Mouse (Mus musculus) hindbrain, embryonic 11.5 days (tissue): ENCODE results near the gene Nos2. TPM values are rescaled to one million over a fixed set of nuclear protein-coding genes. Genes with fewer than 3 reads are reported as not detected.
A peak's percentile ranks its signal among the peaks of the same experiment; 100 is the strongest.

Experiments used
- ATAC-seq: fragments of 200-750 bp; cut with Nextera tagmentation; 2 replicates; pipeline ENCODE4 v1.8.0; 2017; ENCODE audit warnings: mild to moderate bottlenecking, moderate TSS enrichment, moderate library complexity; ENCODE audit not compliant: low FRiP score
- DNase-seq: peaks from one replicate; pipeline ENCODE4 v3.0.0-alpha.2; 2015; ENCODE audit warnings: low spot score
- H3K27ac ChIP-seq: fragments of 300-500 bp; sonication (generic); 2 replicates; pipeline ENCODE4 v1.5.1; 2014; ENCODE audit warnings: mild to moderate bottlenecking, low read depth, low read length
- H3K27me3 ChIP-seq: fragments of 300-500 bp; sonication (generic); 2 replicates; pipeline ENCODE4 v1.6.1; 2014; ENCODE audit warnings: mild to moderate bottlenecking, low read length, moderate library complexity, mixed read lengths; ENCODE audit not compliant: control insufficient read depth, insufficient read depth
- H3K36me3 ChIP-seq: fragments of 300-500 bp; sonication (generic); 2 replicates; pipeline ENCODE4 v1.6.1; 2014; ENCODE audit warnings: mild to moderate bottlenecking, low read length, moderate library complexity, mixed read lengths; ENCODE audit not compliant: control insufficient read depth, insufficient read depth
- H3K4me1 ChIP-seq: fragments of 300-500 bp; sonication (generic); replicated peaks from 2 replicates; pipeline ENCODE4 v1.6.1; 2014; ENCODE audit warnings: low read length, mixed read lengths; ENCODE audit not compliant: control insufficient read depth, insufficient read depth
- H3K4me2 ChIP-seq: fragments of 300-500 bp; sonication (generic); replicated peaks from 2 replicates; pipeline ENCODE4 v1.6.1; 2014; ENCODE audit warnings: mild to moderate bottlenecking, low read depth, low read length
- H3K4me3 ChIP-seq: fragments of 300-500 bp; sonication (generic); 2 replicates; pipeline ENCODE4 v1.5.1; 2014; ENCODE audit warnings: low read depth, low read length
- H3K9ac ChIP-seq: fragments of 300-500 bp; sonication (generic); 2 replicates; pipeline ENCODE4 v1.6.1; 2014; ENCODE audit warnings: low read depth, low read length
- H3K9me3 ChIP-seq: fragments of 300-500 bp; sonication (generic); 2 replicates; pipeline ENCODE4 v1.6.1; 2016; ENCODE audit warnings: low read length; ENCODE audit not compliant: control insufficient read depth
- WGBS: fragments of 180-500 bp; shearing (Covaris S2); extraction: QIAGEN DNeasy Blood & Tissue Kit; methylation state at CpG from one replicate; pipeline ENCODE4 v1.1.7; 2014; 5-methylcytosine and 5-hydroxymethylcytosine counted together
- polyA plus RNA-seq: library from polyadenylated mRNA; unstranded; fragments of >200 nt; fragmentation: Nextera tagmentation; extraction: Ambion mirVana; gene quantifications from 2 replicates; pipeline ENCODE4 v1.2.1, GENCODE M21; 2014

Nos2 gene
- polyA plus RNA-seq, 1 experiment from 2014 or later, result 0.42 TPM

GRCm38 (mm10) chr11:78968121-78968520 lies 47.5 kb downstream of the Nos2 start:
- Histone ChIP-seq H3K4me1 (no peaks in the 10 kb centered on the region), H3K9ac (no peak overlapping the region), H3K36me3 (no peaks in the 10 kb centered on the region), H3K4me2 (no peak overlapping the region), H3K27ac (no peak overlapping the region), H3K9me3 (no peaks in the 10 kb centered on the region), H3K27me3 (no peaks in the 10 kb centered on the region), H3K4me3 (no peak overlapping the region)
- no peak for DNase-seq
- no peak for ATAC-seq
- 80% methylated on average over 4 of the region's 4 CpGs for WGBS

- Histone ChIP-seq H3K36me3 (no peaks in the 10 kb centered on the region), H3K27me3 (no peaks in the 10 kb centered on the region), H3K4me1 (no peaks in the 10 kb centered on the region), H3K4me3 (no peak overlapping the region), H3K9ac (no peak overlapping the region), H3K4me2 (no peak overlapping the region), H3K27ac (no peak overlapping the region), H3K9me3 (no peaks in the 10 kb centered on the region)
- DNase-seq (no peak), ATAC-seq (no peak)
- WGBS, result 90% methylated on average over 8 of the region's 8 CpGs
Observed at GRCm38 (mm10) chr11:78971096-78971495, 50.5 kb downstream of the Nos2 start.

GRCm38 (mm10) chr11:78971746-78972145 lies 51.2 kb downstream of the Nos2 start:
- no peaks in the 10 kb centered on the region for H3K9me3 ChIP-seq
- H3K27ac ChIP-seq, result no peak overlapping the region
- H3K9ac ChIP-seq, result no peak overlapping the region
- H3K4me3 ChIP-seq, result no peak overlapping the region
- H3K36me3 ChIP-seq, result no peaks in the 10 kb centered on the region
- no peak for ATAC-seq
- no peaks in the 10 kb centered on the region for H3K4me1 ChIP-seq
- no peak overlapping the region for H3K4me2 ChIP-seq
- WGBS, result 93% methylated on average over 3 of the region's 3 CpGs
- DNase-seq, result no peak
- no peaks in the 10 kb centered on the region for H3K27me3 ChIP-seq

- DNase-seq (no peak), ATAC-seq (no peak)
- Histone ChIP-seq H3K27me3 (no peaks in the 10 kb centered on the region), H3K9ac (no peak overlapping the region), H3K4me3 (no peak overlapping the region), H3K4me1 (no peaks in the 10 kb centered on the region), H3K27ac (no peak overlapping the region), H3K4me2 (no peak overlapping the region), H3K36me3 (no peaks in the 10 kb centered on the region), H3K9me3 (no peaks in the 10 kb centered on the region)
- 49% methylated on average over 6 of the region's 6 CpGs for WGBS
Observed at GRCm38 (mm10) chr11:78972328-78972727, 51.7 kb downstream of the Nos2 start.

- Histone ChIP-seq H3K27ac (peak overlapping the region; percentile 61), H3K9me3 (no peaks in the 10 kb centered on the region), H3K36me3 (no peaks in the 10 kb centered on the region), H3K9ac (no peak overlapping the region), H3K4me3 (no peak overlapping the region), H3K4me1 (no peaks in the 10 kb centered on the region), H3K27me3 (no peaks in the 10 kb centered on the region), H3K4me2 (0 out of 2 replicates have a peak overlapping the region, but pooled peaks have one; percentile 17)
- ATAC-seq (no peak; the same call in 1 of the 2 replicates), DNase-seq (peak; percentile 43)
- WGBS, result 57% methylated on average over 8 of the region's 8 CpGs
Observed at GRCm38 (mm10) chr11:78972811-78973351, 52.3 kb downstream of the Nos2 start.

- DNase-seq (peak; percentile 59), ATAC-seq (0 out of 2 replicates have a peak, but pooled peaks have one; percentile 30)
- Histone ChIP-seq H3K4me2 (0 out of 2 replicates have a peak overlapping the region, but pooled peaks have one; percentile 17), H3K4me3 (no peak overlapping the region), H3K9me3 (no peaks in the 10 kb centered on the region), H3K36me3 (no peaks in the 10 kb centered on the region), H3K27me3 (no peaks in the 10 kb centered on the region), H3K27ac (peak overlapping the region; percentile 61), H3K4me1 (no peaks in the 10 kb centered on the region), H3K9ac (no peak overlapping the region)
- 61% methylated on average over 17 of the region's 17 CpGs for WGBS
Observed at GRCm38 (mm10) chr11:78973381-78974150, 53.0 kb downstream of the Nos2 start.

GRCm38 (mm10) chr11:78976731-78977510 lies 56.3 kb downstream of the Nos2 start:
- no peak for ATAC-seq
- H3K4me1 ChIP-seq, result no peaks in the 10 kb centered on the region
- H3K9me3 ChIP-seq, result no peaks in the 10 kb centered on the region
- H3K4me3 ChIP-seq, result no peak overlapping the region
- H3K4me2 ChIP-seq, result no peak overlapping the region
- no peaks in the 10 kb centered on the region for H3K27me3 ChIP-seq
- 74% methylated on average over 8 of the region's 8 CpGs for WGBS
- no peak overlapping the region for H3K9ac ChIP-seq
- no peaks in the 10 kb centered on the region for H3K36me3 ChIP-seq
- H3K27ac ChIP-seq, result no peak overlapping the region
- DNase-seq, result no peak

- H3K4me3 ChIP-seq, result no peak overlapping the region
- no peak overlapping the region for H3K4me2 ChIP-seq
- no peaks in the 10 kb centered on the region for H3K27me3 ChIP-seq
- no peak overlapping the region for H3K27ac ChIP-seq
- H3K9me3 ChIP-seq, result no peaks in the 10 kb centered on the region
- no peaks in the 10 kb centered on the region for H3K4me1 ChIP-seq
- 89% methylated on average over 12 of the region's 12 CpGs for WGBS
- DNase-seq (no peak), ATAC-seq (no peak)
- H3K36me3 ChIP-seq, result no peaks in the 10 kb centered on the region
- H3K9ac ChIP-seq, result no peak overlapping the region
Observed at GRCm38 (mm10) chr11:78978176-78979019, 57.8 kb downstream of the Nos2 start.
